Mouse (Mus musculus) C2C12 (cell line): ENCODE results near the gene Trim5. TPM values are rescaled to one million over a fixed set of nuclear protein-coding genes. Genes with fewer than 3 reads are reported as not detected.
A peak's percentile ranks its signal among the peaks of the same experiment; 100 is the strongest.
"Not testable (repeated sequence)": the region's sequence is repeated elsewhere in the genome, so short reads cannot be mapped to it uniquely, and the experiment has no call there.

ENCODE experiments used
- H3K27me3 ChIP-seq: one replicate; pipeline ENCODE4 v1.6.1; 2011; ENCODE audit not compliant: control insufficient read depth, insufficient read depth, insufficient read length
- H3K36me3 ChIP-seq: one replicate; pipeline ENCODE4 v1.6.1; 2011; ENCODE audit not compliant: control insufficient read depth, insufficient read depth
- H3K4me3 ChIP-seq: one replicate; pipeline ENCODE4 v1.5.1; 2011; ENCODE audit warnings: mild to moderate bottlenecking, control low read depth; ENCODE audit not compliant: poor library complexity, insufficient read depth, severe bottlenecking
- H3K79me2 ChIP-seq: one replicate; pipeline ENCODE4 v1.6.1; 2011; ENCODE audit not compliant: control insufficient read depth, insufficient read depth
- H3K79me3 ChIP-seq: one replicate; pipeline ENCODE4 v1.6.1; 2011; ENCODE audit warnings: low read depth, control low read depth
- H3ac ChIP-seq: one replicate; pipeline ENCODE3; 2011; ENCODE audit warnings: low read depth; ENCODE audit not compliant: control insufficient read depth, insufficient read length
- CEBPB ChIP-seq: IDR thresholded peaks from one replicate; pipeline ENCODE4 v1.6.1; 2011; ENCODE audit warnings: low read depth, mild to moderate bottlenecking, control low read depth, moderate library complexity
- CTCF ChIP-seq: IDR thresholded peaks from one replicate; pipeline ENCODE4 v1.5.1; 2011; ENCODE audit not compliant: control insufficient read depth, insufficient read depth, insufficient read length
- FOSL1 ChIP-seq: IDR thresholded peaks from one replicate; pipeline ENCODE4 v1.8.0; 2011; ENCODE audit warnings: mild to moderate bottlenecking, low read length; ENCODE audit not compliant: poor library complexity, insufficient read depth, severe bottlenecking
- MAX ChIP-seq: IDR thresholded peaks from one replicate; pipeline ENCODE4 v1.6.1; 2011; ENCODE audit warnings: mild to moderate bottlenecking, control low read depth
- MYOD1 ChIP-seq: IDR thresholded peaks from one replicate; pipeline ENCODE4 v1.6.1; 2011; ENCODE audit warnings: low read depth; ENCODE audit not compliant: control insufficient read depth, insufficient read length
- MYOG ChIP-seq: IDR thresholded peaks from one replicate; pipeline ENCODE4 v1.6.1; 2011; ENCODE audit not compliant: control insufficient read depth, insufficient read length; ENCODE audit errors: extremely low read depth
- USF1 ChIP-seq: IDR thresholded peaks from one replicate; pipeline ENCODE4 v1.6.1; 2011; ENCODE audit warnings: low read depth, mild to moderate bottlenecking, control low read depth, moderate library complexity
- polyA plus RNA-seq: library from polyadenylated mRNA; unstranded; fragments of >200 nt; fragmentation: generic; extraction: Trizol; gene quantifications from one replicate; pipeline ENCODE4 v1.2.1, GENCODE M21; 2012; ENCODE audit warnings: missing spikeins

Trim5 gene
- polyA plus RNA-seq, 1 experiment = not detected

- Histone ChIP-seq H3ac (no peak overlapping the region), H3K27me3 (no peaks in the 10 kb centered on the region), H3K79me3 (no peaks in the 10 kb centered on the region), H3K79me2 (no peaks in the 10 kb centered on the region), H3K36me3 (no peaks in the 10 kb centered on the region), H3K4me3 (no peak overlapping the region)
- TF ChIP-seq USF1 (no peak), CEBPB (no peak), FOSL1 (no peak), MYOG (no peak), MAX (no peak), MYOD1 (no peak), CTCF (no peak)
Observed at GRCm38 (mm10) chr7:104291638-104292400, 3.9 kb upstream of the Trim5 start.

- Histone ChIP-seq H3K36me3 (no peaks in the 10 kb centered on the region), H3K27me3 (no peaks in the 10 kb centered on the region), H3K79me2 (no peaks in the 10 kb centered on the region), H3ac (no peak overlapping the region), H3K4me3 (no peak overlapping the region), H3K79me3 (no peaks in the 10 kb centered on the region)
- TF ChIP-seq USF1 (no peak), MYOD1 (no peak), MYOG (no peak), FOSL1 (no peak), CTCF (no peak), MAX (no peak)
Observed at GRCm38 (mm10) chr7:104290641-104291040, 2.7 kb upstream of the Trim5 start.

- H3K4me3 ChIP-seq, H3K79me3 ChIP-seq, H3K27me3 ChIP-seq, H3K79me2 ChIP-seq, H3K36me3 ChIP-seq, H3ac ChIP-seq: not testable (repeated sequence)
Observed at GRCm38 (mm10) chr7:104279361-104279760, 8.5 kb downstream of the Trim5 start.

GRCm38 (mm10) chr7:104265335-104265734 lies 22.6 kb downstream of the Trim5 start:
- not testable (repeated sequence) for H3ac ChIP-seq, H3K27me3 ChIP-seq, H3K79me3 ChIP-seq, H3K36me3 ChIP-seq, H3K4me3 ChIP-seq, H3K79me2 ChIP-seq

GRCm38 (mm10) chr7:104260380-104260779 lies 27.5 kb downstream of the Trim5 start:
- not testable (repeated sequence) for H3K4me3 ChIP-seq, H3K36me3 ChIP-seq, H3ac ChIP-seq, H3K79me3 ChIP-seq, H3K79me2 ChIP-seq, H3K27me3 ChIP-seq

- H3ac ChIP-seq = no peak within 1 kb of the TSS
- peak within 1 kb of the TSS; percentile 25 for H3K4me3 ChIP-seq
- no peaks in the 10 kb centered on the region for H3K79me3 ChIP-seq
- H3K27me3 ChIP-seq = no peaks in the 10 kb centered on the region
- H3K79me2 ChIP-seq = no peaks in the 10 kb centered on the region
- TF ChIP-seq CTCF (no peak), FOSL1 (no peak), MYOG (no peak), CEBPB (no peak), MYOD1 (no peak), MAX (no peak), USF1 (no peak)
- H3K36me3 ChIP-seq = no peaks in the 10 kb centered on the region
Observed at GRCm38 (mm10) chr7:104244287-104245181, 43.4 kb downstream of the Trim5 start, which contains the start of gene Trim34a. TSS of gene Trim34a (plus strand) at chr7:104244457.
